Mouse (Mus musculus): ENCODE measurements around the gene Cat. TPM values are rescaled to one million over a fixed set of nuclear protein-coding genes. Genes with fewer than 3 reads are reported as not detected.

Cat gene
- polyA plus RNA-seq, 1 experiment from 2014 or later, result 205 TPM

DNA sequence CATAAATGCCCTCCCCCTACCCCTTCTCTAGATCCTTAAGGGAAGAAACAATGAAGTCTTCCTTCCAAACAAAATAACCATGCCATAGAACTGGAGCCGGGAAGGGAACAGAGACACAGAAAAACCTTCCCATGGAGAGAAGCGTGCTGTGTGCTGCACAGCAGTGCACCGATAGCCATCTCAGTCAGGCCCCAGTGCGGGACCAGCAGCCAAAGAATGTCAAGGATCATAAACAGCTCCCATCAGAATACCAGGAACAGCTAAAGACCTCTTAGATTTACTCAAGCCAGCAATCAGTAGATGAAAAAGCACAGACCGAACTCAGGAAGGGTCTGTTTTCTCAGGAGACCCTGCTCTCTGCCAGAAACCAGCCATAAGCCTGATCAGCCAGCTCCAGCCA is 48.4 kb downstream of the Cat start:
- ATAC-seq (ENCODE audit: insufficient read depth), result no peak
- H3K4me1 ChIP-seq (replicated peaks), result no peaks in the 10 kb centered on the region
- no peak overlapping the region for H3K4me2 ChIP-seq
- WGBS (ENCODE audit: insufficient replicate concordance), result 50% methylated on average over 5 of the region's 5 CpGs
- 0 out of 2 replicates have a peak, but pooled peaks cover 6% of the 10 kb centered on the region for H3K27me3 ChIP-seq
- no peaks in the 10 kb centered on the region for H3K36me3 ChIP-seq (replicated peaks)
- no peak overlapping the region for H3K27ac ChIP-seq (replicated peaks)
- no peaks in the 10 kb centered on the region for H3K9me3 ChIP-seq (replicated peaks)
- H3K4me3 ChIP-seq (replicated peaks), result no peak overlapping the region
- H3K9ac ChIP-seq, result no peak overlapping the region

DNA sequence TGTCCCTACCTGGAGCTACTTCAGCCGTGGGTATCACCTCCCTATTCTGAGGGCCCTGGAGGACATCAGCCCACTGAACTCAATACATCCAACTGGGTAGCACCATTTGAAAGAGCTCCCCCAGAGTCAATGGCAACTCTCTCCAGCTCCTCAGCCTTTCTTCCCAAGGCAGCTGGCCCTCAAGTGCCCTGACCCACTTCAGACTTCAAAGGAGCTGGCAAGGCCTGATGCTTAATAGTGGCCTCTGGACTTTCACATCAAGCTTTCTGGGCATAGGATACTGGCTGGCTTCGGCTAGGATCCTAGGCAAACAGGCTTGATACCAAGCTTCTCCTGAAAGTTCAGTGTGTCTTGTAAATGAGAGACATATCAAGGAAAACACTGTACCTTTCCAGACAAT is 49.9 kb downstream of the Cat start:
- no peak overlapping the region for H3K27ac ChIP-seq (replicated peaks)
- H3K4me3 ChIP-seq (replicated peaks), result no peak overlapping the region
- no peaks in the 10 kb centered on the region for H3K36me3 ChIP-seq (replicated peaks)
- no peaks in the 10 kb centered on the region for H3K9me3 ChIP-seq (replicated peaks)
- H3K9ac ChIP-seq, result no peak overlapping the region
- no peak for ATAC-seq (ENCODE audit: insufficient read depth)
- no peaks in the 10 kb centered on the region for H3K4me1 ChIP-seq (replicated peaks)
- H3K27me3 ChIP-seq, result no peaks in the 10 kb centered on the region
- WGBS (ENCODE audit: insufficient replicate concordance), result 50% methylated on average over 2 of the region's 2 CpGs
- no peak overlapping the region for H3K4me2 ChIP-seq

DNA sequence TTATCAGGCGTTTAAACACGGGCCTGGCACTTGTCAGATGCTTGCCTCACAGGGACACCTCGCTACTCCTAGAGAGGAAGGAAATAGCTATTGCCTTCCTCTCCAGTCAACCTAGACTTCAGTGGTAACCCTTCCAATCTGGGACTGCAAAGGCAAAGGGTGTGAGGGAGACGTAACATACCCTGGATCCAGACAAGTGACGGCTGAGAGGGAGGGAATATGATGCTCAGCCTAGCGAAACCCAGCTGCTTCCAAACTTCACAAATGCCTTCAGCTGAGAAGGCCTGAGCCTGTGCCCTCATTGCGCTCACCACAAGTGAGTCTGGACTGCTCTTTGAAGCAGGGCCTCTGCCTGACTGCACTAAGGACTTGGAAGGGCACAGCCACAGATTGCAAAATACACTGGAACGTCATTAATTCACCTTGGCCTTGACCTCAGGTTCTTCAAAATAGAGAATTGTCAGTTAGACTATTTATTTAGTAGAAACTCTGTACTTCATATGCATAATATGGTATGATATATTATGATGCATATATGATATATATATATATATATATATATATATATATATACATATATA is 52.2 kb downstream of the Cat start:
- Histone ChIP-seq H3K27me3 (no peaks in the 10 kb centered on the region), H3K9me3 (replicated peaks) (no peaks in the 10 kb centered on the region), H3K9ac (no peak overlapping the region), H3K4me1 (replicated peaks) (no peaks in the 10 kb centered on the region), H3K36me3 (replicated peaks) (no peaks in the 10 kb centered on the region), H3K27ac (replicated peaks) (no peak overlapping the region), H3K4me3 (replicated peaks) (no peak overlapping the region), H3K4me2 (no peak overlapping the region)
- no peak for ATAC-seq (ENCODE audit: insufficient read depth)
- 37% methylated on average over 8 of the region's 8 CpGs for WGBS (ENCODE audit: insufficient replicate concordance)

DNA sequence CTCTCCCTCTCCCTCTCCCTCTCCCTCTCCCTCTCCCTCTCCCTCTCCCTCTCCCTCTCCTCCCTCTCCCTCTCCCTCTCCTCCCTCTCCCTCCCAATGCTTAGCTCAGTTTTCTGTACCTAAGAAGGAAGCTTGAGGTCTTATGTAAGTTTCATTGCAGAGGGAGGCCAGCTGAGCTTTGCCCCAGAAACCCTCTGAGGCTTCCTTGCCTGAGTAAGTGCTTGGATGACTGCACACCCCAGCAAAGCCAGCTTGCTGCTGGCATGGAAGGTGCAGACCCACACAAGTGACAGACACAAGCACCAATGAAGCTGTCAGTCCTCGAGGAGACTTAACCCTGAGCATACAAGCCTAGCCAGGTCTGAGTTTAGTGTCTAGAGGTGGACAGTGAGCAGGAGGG is 54.2 kb downstream of the Cat start:
- WGBS (ENCODE audit: insufficient replicate concordance), result 22% methylated on average over 1 of the region's 1 CpGs
- Histone ChIP-seq H3K4me3 (replicated peaks) (no peak overlapping the region), H3K4me2 (no peak overlapping the region), H3K27me3 (no peaks in the 10 kb centered on the region), H3K36me3 (replicated peaks) (no peaks in the 10 kb centered on the region), H3K4me1 (replicated peaks) (no peaks in the 10 kb centered on the region), H3K9me3 (replicated peaks) (no peaks in the 10 kb centered on the region), H3K27ac (replicated peaks) (no peak overlapping the region), H3K9ac (no peak overlapping the region)
- ATAC-seq (ENCODE audit: insufficient read depth), result no peak

DNA sequence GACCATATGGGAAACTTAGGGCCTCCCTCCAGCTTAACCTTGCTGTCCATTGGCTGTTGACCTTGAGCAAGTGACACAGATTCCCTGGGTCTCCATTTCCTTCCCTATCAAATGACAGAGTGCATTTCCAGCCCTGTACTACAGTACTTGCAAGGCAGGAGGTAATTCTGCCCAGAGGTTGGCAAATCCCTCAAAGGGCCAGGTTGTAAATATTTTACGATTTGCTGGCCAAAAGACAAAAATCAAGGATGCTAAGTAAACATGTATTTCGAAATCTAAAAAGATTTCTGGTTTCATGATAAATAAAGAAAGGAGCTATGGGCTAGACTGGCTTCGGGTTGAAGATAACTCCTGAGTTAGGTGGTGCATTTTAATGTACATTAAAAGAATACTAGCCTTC is 56.6 kb downstream of the Cat start:
- no peak overlapping the region for H3K9ac ChIP-seq
- no peaks in the 10 kb centered on the region for H3K36me3 ChIP-seq (replicated peaks)
- no peaks in the 10 kb centered on the region for H3K4me1 ChIP-seq (replicated peaks)
- H3K9me3 ChIP-seq (replicated peaks), result no peaks in the 10 kb centered on the region
- WGBS (ENCODE audit: insufficient replicate concordance), result 52% methylated on average over 3 of the region's 3 CpGs
- no peaks in the 10 kb centered on the region for H3K27me3 ChIP-seq
- ATAC-seq (ENCODE audit: insufficient read depth), result no peak
- no peak overlapping the region for H3K27ac ChIP-seq (replicated peaks)
- no peak overlapping the region for H3K4me3 ChIP-seq (replicated peaks)
- H3K4me2 ChIP-seq, result no peak overlapping the region

DNA sequence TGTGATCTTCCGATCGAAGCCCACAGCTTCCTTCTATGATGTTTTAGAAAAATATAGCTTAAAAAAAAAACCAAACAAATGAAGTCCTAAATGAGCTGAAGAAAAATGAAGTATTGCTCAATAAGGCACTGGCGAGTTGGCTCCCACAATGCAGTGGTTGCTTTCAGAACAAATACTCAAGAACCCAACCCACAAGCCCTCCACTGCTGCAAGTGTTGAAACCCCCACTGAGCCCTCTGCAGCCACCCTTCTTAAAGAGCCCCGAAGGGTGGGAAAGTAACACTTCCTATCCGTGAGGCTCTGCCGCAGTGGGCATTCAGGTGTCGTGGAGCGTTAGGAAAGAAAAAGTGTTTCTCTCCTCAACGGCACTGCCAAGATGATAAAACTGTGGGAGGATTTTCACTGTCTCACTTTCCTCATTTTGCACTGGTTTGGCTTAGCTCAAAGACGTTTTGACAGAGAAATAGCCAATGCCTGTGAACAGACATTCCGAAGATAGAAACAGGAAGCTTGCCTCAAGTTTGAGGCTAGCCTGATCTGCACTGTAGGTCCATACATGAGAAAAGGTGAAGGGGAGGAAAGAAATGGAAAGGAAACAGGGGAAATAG is 59.4 kb downstream of the Cat start:
- Histone ChIP-seq H3K36me3 (replicated peaks) (no peaks in the 10 kb centered on the region), H3K4me1 (replicated peaks) (no peaks in the 10 kb centered on the region), H3K9me3 (replicated peaks) (no peaks in the 10 kb centered on the region), H3K27ac (replicated peaks) (no peak overlapping the region), H3K27me3 (no peaks in the 10 kb centered on the region), H3K9ac (no peak overlapping the region), H3K4me2 (no peak overlapping the region), H3K4me3 (replicated peaks) (no peak overlapping the region)
- no peak for ATAC-seq (ENCODE audit: insufficient read depth)
- WGBS (ENCODE audit: insufficient replicate concordance), result 52% methylated on average over 11 of the region's 11 CpGs

DNA sequence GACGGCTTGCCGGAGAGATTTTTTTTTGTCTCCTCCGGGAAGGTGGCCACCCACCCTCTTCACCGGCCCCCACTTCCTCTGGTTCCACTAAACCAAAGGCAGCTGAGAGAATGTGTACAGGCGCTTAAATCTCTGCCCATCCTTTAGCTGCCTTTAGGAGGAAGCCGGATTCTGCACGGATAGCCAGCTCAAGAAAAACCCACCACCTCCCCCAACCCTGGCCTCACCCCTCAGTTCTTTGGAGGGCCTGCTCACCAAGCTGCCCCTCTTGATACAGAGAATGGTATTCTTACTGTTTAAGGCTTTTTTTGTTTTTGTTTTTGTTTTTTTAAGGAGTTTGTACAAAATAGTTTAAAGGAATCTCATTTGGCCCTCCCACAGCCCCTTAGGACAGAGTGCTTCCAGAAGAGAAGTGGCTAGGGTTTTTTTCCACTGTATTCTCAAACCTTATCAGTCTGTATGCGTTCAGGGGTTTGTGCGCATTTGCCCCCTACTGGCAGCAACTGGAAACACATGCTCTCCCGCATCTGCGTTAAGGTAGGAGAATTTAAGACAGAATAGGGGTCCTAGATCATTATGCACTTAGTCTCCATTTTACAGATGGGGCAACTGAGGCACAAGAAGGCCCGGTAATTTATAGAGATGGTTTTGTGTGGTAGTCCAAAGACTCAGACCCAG is 60.5 kb downstream of the Cat start:
- H3K9ac ChIP-seq, result no peak overlapping the region
- 19% methylated on average over 12 of the region's 12 CpGs for WGBS (ENCODE audit: insufficient replicate concordance)
- H3K4me3 ChIP-seq (replicated peaks), result no peak overlapping the region
- no peak overlapping the region for H3K4me2 ChIP-seq
- no peaks in the 10 kb centered on the region for H3K9me3 ChIP-seq (replicated peaks)
- H3K27me3 ChIP-seq, result no peaks in the 10 kb centered on the region
- H3K4me1 ChIP-seq (replicated peaks), result no peaks in the 10 kb centered on the region
- ATAC-seq (ENCODE audit: insufficient read depth), result no peak
- no peak overlapping the region for H3K27ac ChIP-seq (replicated peaks)
- no peaks in the 10 kb centered on the region for H3K36me3 ChIP-seq (replicated peaks)

DNA sequence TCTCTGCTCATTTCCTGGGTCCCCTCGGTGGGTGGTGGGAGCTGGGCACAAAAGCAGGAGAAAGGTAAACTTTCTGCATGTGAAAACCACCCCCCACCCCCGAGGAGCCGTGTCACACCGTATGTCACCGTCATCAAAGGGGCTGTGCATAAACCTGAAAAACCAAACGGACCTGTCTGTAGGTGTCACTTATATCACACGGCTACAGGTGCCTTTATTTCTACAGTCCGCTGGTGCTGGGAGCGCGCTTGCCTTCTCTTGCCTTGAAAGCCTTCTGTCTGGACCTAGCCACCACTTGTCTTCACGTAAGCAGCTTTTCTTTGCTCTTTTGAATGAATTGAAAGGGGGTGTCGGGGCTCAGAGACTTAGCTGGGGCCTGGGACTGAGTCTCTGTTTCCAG is 61.1 kb downstream of the Cat start:
- Histone ChIP-seq H3K27me3 (no peaks in the 10 kb centered on the region), H3K4me2 (no peak overlapping the region), H3K4me3 (replicated peaks) (no peak overlapping the region), H3K9ac (no peak overlapping the region), H3K9me3 (replicated peaks) (no peaks in the 10 kb centered on the region), H3K27ac (replicated peaks) (no peak overlapping the region), H3K36me3 (replicated peaks) (no peaks in the 10 kb centered on the region), H3K4me1 (replicated peaks) (no peaks in the 10 kb centered on the region)
- no peak for ATAC-seq (ENCODE audit: insufficient read depth)
- 62% methylated on average over 12 of the region's 12 CpGs for WGBS (ENCODE audit: insufficient replicate concordance)

DNA sequence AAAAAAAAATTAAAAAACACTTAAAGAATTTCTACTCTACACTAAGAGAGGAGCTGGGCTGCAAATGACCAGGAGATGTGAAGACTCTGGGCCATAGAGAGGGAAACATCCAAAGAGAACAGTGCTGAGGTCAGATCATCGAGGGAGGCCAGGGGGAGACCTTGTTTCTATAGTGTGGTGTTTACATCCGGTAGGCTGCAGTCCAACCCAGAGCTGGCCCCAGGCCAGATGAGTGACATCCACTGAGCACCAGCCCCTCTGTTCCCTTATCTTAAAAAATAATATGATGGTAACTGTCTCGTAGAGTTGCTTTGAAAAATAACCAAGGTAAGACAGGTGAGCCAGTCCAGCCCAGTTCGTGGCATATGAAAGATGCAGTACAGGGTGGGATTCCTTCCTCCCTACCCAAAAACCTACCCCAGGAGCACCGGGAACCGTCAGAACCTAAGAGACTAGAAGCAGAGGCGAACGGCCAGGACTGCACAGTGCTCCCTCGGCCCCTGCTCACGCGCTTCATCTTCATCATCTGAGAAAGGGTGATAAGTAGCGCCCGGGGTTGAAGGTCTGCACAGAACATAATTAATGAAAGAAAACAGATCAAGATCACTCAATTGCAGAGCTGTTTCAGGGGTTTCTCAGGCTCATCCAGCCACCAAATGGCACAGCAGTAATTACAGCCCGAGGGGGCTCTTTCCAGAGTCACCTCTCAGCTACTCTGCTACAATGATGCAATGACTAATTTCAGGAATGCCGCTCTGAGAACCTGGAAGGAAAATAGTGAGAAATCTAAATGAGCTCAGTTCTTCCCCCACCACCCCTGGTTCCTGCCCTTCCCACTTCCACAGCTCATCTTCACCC is 64.1 kb downstream of the Cat start:
- H3K9ac ChIP-seq, result no peak overlapping the region
- H3K36me3 ChIP-seq (replicated peaks), result no peaks in the 10 kb centered on the region
- ATAC-seq (ENCODE audit: insufficient read depth), result no peak
- no peak overlapping the region for H3K27ac ChIP-seq (replicated peaks)
- H3K4me2 ChIP-seq, result no peak overlapping the region
- H3K9me3 ChIP-seq (replicated peaks), result no peaks in the 10 kb centered on the region
- no peak overlapping the region for H3K4me3 ChIP-seq (replicated peaks)
- H3K27me3 ChIP-seq, result no peaks in the 10 kb centered on the region
- no peaks in the 10 kb centered on the region for H3K4me1 ChIP-seq (replicated peaks)
- WGBS (ENCODE audit: insufficient replicate concordance), result 55% methylated on average over 15 of the region's 15 CpGs

DNA sequence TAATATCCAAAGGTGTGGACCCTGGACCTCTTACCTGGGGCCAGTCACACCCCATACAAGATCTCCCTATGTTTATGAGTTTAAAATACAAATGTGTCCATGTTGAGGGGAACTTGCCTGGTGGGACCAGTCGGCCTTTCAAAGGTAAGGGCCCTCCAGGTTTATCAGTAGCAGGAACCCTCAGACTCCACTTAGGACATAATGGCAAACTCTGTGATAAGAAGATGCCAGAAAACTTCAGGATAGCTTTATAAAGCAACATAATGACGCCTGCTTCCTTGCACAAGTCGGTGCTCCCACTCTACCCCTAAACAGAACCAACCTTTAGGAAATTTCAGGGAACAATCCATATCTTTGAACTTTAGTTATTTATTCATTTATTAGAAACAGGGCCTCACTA is 69.2 kb downstream of the Cat start:
- Histone ChIP-seq H3K36me3 (replicated peaks) (no peaks in the 10 kb centered on the region), H3K4me2 (no peak overlapping the region), H3K4me3 (replicated peaks) (no peak overlapping the region), H3K27me3 (no peaks in the 10 kb centered on the region), H3K9ac (no peak overlapping the region), H3K9me3 (replicated peaks) (no peaks in the 10 kb centered on the region), H3K4me1 (replicated peaks) (no peaks in the 10 kb centered on the region), H3K27ac (replicated peaks) (no peak overlapping the region)
- ATAC-seq (ENCODE audit: insufficient read depth), result no peak
- 49% methylated on average over 3 of the region's 3 CpGs for WGBS (ENCODE audit: insufficient replicate concordance)

DNA sequence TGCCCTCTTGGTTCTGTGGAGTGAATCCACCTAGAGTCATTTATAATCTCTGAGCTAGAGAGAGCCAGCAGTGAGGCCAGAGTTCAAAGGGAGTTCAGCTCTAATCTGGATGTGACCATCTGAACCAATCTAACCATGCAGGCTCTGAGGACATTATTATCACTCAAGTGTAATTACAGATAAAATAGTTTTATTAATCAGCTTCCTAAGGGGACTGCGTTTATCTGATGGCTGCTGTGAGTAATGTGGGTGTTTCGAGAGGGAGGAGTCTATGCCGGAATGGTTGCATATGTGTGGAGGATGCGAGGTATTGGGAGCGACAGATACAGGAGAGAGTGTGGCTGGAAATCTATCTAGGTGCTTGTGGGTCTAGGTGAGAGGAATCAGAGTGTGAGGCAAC is 71.6 kb downstream of the Cat start:
- Histone ChIP-seq H3K27me3 (no peaks in the 10 kb centered on the region), H3K9ac (no peak overlapping the region), H3K4me1 (replicated peaks) (no peaks in the 10 kb centered on the region), H3K36me3 (replicated peaks) (no peaks in the 10 kb centered on the region), H3K27ac (replicated peaks) (no peak overlapping the region), H3K4me2 (no peak overlapping the region), H3K9me3 (replicated peaks) (no peaks in the 10 kb centered on the region), H3K4me3 (replicated peaks) (no peak overlapping the region)
- no peak for ATAC-seq (ENCODE audit: insufficient read depth)
- 59% methylated on average over 5 of the region's 5 CpGs for WGBS (ENCODE audit: insufficient replicate concordance)

Data from liver, embryonic 15.5 days (tissue).